Mouse (Mus musculus) olfactory bulb, adult 2 months (tissue): ENCODE measurements at regions not wholly inside any gene's neighbourhood (a gene's known extent, or its start where the extent isn't known, plus 50 kb on each side); places are given as distances from the start of the nearest gene placed in this dataset.

ENCODE experiments used
- CTCF ChIP-seq: fragments of 200-500 bp; IDR thresholded peaks from 2 replicates; pipeline ENCODE4 v1.5.1; 2012; ENCODE audit warnings: low read depth, mild to moderate bottlenecking, low read length, moderate library complexity; ENCODE audit not compliant: insufficient read depth
- POLR2A ChIP-seq: fragments of 200-500 bp; IDR thresholded peaks from 2 replicates; pipeline ENCODE4 v1.6.1; 2012; ENCODE audit warnings: mild to moderate bottlenecking, low read depth, low read length, moderate library complexity; ENCODE audit not compliant: insufficient read depth

DNA sequence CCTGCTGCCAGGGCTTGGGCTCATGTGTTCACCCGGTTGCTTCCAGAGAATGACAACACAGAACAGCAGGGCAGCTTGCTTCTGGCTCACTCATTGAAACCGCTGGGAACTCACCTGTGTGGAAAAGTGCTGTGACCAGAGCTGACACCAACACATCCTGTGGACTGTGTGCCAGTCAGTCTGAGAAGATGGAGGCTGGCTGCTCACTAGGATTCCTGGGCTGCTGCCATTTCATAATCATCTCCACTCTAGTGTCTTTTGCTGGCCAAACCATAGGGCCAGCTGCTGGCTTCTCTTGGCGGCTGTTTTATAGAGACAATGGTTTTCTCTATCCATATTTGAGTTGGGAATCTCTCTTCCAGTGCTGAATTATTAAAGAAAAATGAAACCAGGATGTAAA, 138.1 kb downstream of the Brms1l start:
- TF ChIP-seq CTCF (no peak), POLR2A (no peak)
